Mouse (Mus musculus): ENCODE results near the gene 4833423E24Rik.

GRCm38 (mm10) chr2:85532082-85532778 is 13.4 kb upstream of the 4833423E24Rik start:
- TF ChIP-seq MAX (IDR thresholded peaks at IDR 0.05; ENCODE audit: low read depth) (no peak), REST (IDR thresholded peaks at IDR 0.05; ENCODE audit: insufficient read depth, insufficient read length) (no peak)
